Mouse (Mus musculus) right cerebral cortex, postnatal 4 days (tissue): Measurements from ENCODE around the gene Sorcs3.

Experiments used
- DNase-seq: peaks from one replicate; pipeline ENCODE4 v3.0.0-alpha.2; 2022

Gene Sorcs3

GRCm38 (mm10) chr19:48205929-48206814 is at the start of gene Sorcs3:
Sorcs3 (plus strand) TSS chr19:48206025.
- peak; percentile 43 for DNase-seq

DNA sequence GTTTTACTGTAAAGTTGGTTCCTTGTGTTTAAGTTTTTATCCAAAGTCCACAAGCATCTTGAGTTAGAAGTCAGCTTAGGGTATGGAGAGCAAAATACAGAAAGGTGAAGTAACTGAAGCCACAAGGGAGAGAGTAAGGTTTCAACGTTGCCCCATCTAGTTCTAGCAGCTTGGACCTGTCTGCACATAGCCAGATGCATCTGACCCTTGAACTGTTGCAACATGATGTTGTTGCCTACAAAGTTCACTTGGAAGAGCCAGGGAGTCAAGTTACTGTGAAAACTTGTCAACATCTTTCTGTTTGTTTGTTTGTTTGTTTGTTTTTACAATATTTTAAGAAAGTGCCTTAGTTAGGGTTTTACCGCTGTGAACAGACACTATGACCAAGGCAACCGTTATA is 40.5 kb upstream of the Sorcs3 start:
- DNase-seq, result no peak

DNA sequence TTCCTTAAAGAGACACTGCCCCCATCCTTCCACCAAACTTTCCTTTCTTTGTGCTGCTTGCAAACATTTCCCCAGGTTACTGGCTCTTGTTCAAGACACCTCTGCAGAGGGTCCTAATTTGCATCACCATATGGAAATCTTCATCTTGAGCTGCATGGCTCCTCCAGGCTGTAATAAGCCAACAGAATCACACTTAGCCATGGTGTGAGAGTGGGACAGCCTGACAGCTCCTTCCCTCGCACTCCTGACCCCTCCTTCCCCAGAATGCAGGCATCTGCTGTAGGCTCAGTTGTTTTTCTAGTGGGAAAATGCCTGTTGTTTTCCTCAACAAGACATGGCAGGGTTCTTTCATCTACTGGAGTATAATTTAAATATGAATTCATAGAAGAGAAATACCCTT is 38.7 kb upstream of the Sorcs3 start:
- no peak for DNase-seq

- no peak for DNase-seq
These were observed 37.5 kb upstream of the Sorcs3 start for GRCm38 (mm10) chr19:48168284-48168683.

DNA sequence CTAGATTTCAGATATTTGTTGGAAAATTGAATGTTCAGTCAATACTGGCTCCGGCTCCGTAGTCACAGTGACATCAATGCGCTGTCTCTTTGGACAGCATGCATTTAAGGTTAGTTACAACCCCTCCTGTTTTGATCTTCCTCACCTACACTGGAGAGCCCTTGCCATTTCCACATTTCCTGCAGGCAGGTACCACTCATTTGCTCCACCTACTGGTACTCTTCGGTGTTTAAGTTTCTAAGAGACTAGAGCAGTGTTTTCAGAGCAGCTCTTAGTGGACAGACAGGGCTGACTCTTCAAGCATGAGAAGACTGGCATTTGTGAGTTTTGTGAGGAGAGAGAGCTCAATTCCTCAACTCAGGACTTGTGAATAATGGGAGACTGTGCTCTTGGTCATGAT is 31.1 kb upstream of the Sorcs3 start:
- no peak for DNase-seq

DNA sequence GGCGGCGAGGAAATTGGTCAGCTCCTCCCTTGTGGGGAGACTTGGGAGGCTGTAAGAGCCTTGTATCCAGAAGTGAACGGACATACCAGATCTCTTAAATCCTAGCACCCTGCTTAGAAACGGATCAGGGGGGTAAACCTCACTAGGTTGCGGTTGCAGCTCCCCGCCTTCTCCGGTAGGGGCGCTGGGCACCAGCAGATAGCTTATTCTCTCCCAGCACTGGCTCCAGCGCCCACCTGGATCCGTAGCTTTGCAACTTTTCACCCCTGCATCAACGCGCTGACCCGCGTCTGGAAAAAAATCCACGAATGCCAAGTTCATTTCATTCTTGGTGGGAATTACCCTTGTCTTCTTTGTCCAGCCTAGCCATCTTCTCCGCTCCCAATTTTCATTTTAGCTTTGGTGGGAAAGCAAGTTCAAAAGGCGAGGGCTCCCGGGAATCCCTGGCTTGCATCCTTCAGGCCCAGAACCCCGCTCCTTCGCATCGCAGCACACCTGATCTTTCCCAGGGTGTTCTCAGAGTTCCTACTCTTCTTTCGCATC is 1.8 kb upstream of the Sorcs3 start:
- peak; percentile 90 for DNase-seq

- no peak for DNase-seq
These were observed 1.3 kb upstream of the Sorcs3 start for GRCm38 (mm10) chr19:48204476-48204875.

DNA sequence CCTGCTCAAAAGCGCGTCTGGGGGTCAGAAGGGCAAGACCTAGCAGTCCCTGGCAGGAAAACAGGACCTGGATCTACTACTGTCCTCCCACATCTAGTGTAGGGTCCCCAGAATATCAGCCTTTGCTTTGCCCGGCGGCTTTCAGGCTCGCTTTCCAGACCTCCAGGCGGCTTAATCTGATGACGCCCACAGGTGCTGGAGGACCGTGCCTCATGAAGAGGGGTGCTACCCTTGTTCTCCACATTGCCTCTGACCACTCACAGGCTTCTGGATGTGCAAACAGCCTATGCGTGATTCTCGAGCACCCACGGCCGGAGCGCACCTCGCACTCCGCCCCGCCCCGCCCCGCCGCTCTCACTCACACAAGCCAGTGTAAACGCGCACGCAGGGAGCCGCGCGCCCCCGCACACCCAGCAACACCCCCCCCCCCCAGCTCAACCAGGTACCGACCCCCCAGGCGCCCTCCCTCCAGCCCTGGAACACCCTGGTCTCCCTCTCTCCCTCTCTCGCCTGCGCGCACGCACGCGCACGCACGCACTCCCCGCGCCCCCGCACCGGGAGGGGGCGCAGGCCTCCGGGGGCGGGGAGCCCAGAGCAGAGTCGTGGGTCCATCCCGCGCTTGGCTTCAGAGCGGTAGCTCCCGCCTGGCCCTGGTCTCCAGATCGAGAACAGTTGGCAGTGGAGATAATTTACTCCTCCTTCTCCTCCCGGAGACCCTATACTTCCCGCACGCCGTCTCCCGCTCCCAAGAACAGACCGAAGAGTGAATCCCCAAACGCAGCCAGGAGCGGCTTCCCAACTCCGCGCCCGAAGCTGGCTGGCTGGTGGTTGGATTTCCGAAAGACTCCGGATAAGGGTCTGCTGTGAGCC is 698 bp upstream of the Sorcs3 start:
- peak; percentile 66 for DNase-seq

GRCm38 (mm10) chr19:48206861-48207730 is 1.3 kb downstream of the Sorcs3 start:
- no peak for DNase-seq

DNA sequence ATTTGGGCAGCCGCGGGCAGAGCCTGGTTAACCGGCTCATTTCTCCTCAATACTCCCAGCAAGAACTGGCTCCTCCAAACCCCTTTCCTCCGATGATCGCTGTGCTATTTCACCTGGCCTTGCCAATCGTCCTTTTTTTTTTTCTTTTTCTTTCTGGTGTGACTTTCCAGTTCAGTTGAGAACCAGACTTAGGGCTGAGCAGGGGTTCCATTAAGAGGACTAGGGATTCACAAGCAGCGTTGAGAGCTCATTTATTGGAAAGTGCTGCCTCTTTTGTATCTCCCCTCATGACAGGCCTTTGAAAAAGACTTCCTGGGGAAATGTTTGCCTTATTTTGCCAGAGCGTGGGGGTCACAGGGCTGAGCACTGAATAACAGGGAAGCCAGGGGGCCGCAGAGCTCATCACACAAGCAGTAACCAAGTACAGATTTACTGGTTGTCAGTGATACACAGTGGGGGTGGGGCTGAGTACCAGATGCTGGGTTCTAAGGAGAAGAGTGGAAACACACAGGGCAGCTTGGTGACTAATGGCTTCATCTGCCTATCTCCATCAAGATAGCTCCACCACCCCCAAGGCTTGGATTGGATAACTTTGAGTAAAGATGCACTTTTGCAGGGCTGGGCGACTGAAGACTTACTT is 2.0 kb downstream of the Sorcs3 start:
- no peak for DNase-seq

DNA sequence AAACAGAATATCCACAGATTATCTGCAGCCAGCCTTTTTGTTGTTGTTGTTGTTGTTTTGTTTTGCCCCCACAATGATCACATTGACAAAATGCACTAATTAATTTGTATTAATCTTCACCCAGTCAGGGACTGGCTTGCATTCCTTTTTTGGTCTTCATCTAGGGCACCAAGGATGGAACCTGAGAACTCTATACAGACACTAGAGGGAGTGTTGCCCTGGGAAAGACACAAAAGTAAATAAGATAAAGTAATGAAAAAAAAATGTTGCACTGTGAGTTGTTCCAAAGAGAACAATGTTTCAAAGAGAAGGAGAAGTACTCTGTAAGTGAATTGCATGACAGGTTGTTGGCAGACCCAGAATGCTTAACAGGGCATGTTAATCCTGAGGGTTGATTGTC is 9.6 kb downstream of the Sorcs3 start:
- DNase-seq, result no peak

DNA sequence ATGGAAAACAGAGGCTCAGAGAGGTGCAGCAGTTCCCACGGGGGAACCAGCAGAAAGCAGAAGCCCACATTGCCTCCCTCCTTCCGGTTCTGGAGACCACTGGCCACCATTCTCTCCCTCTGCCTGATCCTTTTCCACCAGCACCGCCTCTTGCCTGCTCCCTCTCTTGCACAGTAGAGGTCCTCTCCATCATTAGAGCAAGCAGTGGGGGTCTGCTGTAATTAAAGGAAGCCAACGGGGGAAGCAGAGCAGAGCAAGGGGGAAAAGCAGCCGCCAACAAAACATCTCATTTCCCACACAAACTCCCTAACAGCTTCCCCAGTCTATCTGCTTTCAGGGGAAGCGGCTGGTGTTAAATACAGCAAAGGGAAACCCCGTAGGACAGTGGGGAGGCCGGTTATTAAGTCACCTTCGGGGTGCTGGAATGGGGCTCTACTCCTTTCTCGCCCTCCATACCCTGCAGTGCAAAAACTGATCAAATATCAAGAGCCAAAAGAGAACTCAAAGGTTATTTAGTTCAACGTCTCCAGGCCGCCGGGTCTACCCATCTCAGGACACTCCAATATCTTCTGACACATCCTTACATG is 32.1 kb downstream of the Sorcs3 start:
- no peak for DNase-seq

DNA sequence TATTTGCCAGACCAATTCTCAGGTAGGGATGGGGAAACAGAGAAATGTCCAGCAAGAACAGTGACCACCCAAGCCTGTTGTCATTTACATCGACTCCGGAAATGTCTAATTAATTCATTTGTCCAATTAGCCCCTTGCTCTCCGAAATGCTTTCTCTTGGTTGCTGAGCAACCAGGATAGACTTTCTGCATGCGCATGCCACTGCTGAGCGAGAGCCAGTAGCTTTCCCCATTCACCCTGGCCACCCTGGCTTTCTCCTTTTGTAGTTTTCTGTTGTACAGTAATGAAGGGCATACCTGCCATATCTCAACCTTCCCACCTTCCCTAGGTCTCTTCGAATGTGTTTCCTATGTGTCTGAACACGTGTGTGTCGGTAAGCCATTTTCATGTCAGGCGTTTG is 32.6 kb downstream of the Sorcs3 start:
- peak; percentile 10 for DNase-seq

DNA sequence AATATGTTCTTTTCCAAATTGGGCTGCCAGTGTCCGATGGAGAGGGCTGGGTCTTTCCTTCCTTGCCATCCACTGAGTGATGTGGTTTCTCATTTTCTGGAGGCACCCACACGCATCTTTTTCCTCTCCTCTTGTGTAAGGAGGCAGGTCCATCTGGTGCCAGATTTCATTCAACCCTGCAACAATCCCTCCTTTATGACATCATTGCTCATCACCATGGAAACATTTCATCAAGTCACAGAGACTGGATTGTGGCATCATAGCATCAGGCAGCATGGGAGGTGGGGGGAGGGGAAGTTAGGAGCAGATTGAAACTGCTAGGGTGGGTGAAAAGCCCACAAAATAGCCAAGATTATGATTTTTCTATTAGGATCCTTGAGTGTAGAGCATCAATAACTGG is 35.1 kb downstream of the Sorcs3 start:
- no peak for DNase-seq

DNA sequence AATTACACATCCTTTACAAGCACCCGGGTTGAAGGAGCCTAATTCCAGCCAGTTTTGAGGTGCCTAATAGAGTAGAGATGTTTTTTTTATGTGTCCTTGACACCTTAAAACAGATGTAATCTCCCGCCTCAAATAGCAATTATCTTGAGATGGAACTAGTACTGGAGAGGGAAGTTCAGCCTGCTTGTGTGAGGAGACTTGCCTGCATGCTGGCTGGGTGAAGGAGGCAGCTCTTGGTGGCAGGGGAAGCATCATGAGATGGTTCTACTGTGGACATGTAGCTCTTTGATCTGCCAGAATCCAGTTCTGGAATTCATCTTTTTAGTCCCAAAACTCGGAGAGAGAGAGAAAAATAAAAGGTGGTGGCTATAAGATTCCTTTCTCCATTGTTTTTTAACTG is 38.2 kb downstream of the Sorcs3 start:
- DNase-seq, result no peak

- DNase-seq, result no peak
These were observed 53.4 kb downstream of the Sorcs3 start for GRCm38 (mm10) chr19:48259223-48259622.

DNA sequence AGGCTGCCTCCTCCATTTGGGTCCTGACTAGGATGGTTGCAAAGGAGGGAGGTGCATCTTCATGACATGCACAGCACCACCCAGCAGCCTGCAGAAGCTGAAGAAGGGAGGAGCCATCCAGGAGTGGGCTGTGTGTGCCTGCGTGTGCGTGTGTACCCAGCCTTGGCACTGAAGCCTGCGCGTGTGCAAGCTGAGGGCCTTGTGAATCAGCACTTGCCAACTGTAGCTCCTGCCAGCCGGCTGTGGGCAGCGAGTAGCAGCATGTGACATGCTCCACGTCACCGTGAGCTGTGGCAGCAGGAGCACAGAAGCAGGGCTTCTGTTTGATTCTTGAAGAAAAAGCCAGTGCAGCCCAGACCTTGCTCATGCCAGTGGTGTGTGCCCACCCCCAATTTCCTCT is 54.8 kb downstream of the Sorcs3 start:
- DNase-seq, result peak; percentile 40

GRCm38 (mm10) chr19:48263750-48264149 is 57.9 kb downstream of the Sorcs3 start:
- no peak for DNase-seq

GRCm38 (mm10) chr19:48280273-48280672 is 74.4 kb downstream of the Sorcs3 start:
- DNase-seq, result no peak

- DNase-seq, result no peak
These were observed 76.4 kb downstream of the Sorcs3 start for GRCm38 (mm10) chr19:48282250-48282649.

DNA sequence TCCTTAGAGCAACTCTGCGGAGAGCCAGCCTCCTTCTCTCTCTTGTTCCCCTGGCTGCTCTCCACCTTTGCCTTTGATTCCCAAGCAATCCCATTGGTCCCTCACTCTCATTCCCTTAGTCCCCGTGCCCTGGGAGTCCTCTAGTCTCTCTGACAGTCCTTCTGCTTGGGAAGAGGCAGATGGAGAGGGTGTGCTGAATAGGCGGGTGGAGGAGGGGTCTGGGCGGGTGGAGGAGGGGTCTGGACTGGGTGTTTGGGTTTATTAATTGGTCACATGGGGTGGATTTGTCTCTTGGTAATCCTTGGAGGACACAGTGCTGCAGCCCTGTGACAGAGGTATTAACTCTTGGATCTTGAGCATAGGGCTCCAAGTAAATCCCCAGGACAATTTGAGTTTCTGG is 77.4 kb downstream of the Sorcs3 start:
- DNase-seq, result no peak
